Mouse (Mus musculus) C2C12 (cell line): ENCODE measurements around the gene Atxn1l. TPM values are rescaled to one million over a fixed set of nuclear protein-coding genes. Genes with fewer than 3 reads are reported as not detected.

Experiments used
- H3K27me3 ChIP-seq: one replicate; pipeline ENCODE4 v1.6.1; 2011; ENCODE audit not compliant: control insufficient read depth, insufficient read depth, insufficient read length
- H3K36me3 ChIP-seq: one replicate; pipeline ENCODE4 v1.6.1; 2011; ENCODE audit not compliant: control insufficient read depth, insufficient read depth
- H3K4me3 ChIP-seq: one replicate; pipeline ENCODE4 v1.5.1; 2011; ENCODE audit warnings: mild to moderate bottlenecking, control low read depth; ENCODE audit not compliant: poor library complexity, insufficient read depth, severe bottlenecking
- H3K79me2 ChIP-seq: one replicate; pipeline ENCODE4 v1.6.1; 2011; ENCODE audit not compliant: control insufficient read depth, insufficient read depth
- H3K79me3 ChIP-seq: one replicate; pipeline ENCODE4 v1.6.1; 2011; ENCODE audit warnings: low read depth, control low read depth
- H3ac ChIP-seq: one replicate; pipeline ENCODE3; 2011; ENCODE audit warnings: low read depth; ENCODE audit not compliant: control insufficient read depth, insufficient read length
- CEBPB ChIP-seq: IDR thresholded peaks from one replicate; pipeline ENCODE4 v1.6.1; 2011; ENCODE audit warnings: low read depth, mild to moderate bottlenecking, control low read depth, moderate library complexity
- CTCF ChIP-seq: IDR thresholded peaks from one replicate; pipeline ENCODE4 v1.5.1; 2011; ENCODE audit not compliant: control insufficient read depth, insufficient read depth, insufficient read length
- FOSL1 ChIP-seq: IDR thresholded peaks from one replicate; pipeline ENCODE4 v1.8.0; 2011; ENCODE audit warnings: mild to moderate bottlenecking, low read length; ENCODE audit not compliant: poor library complexity, insufficient read depth, severe bottlenecking
- MAX ChIP-seq: IDR thresholded peaks from one replicate; pipeline ENCODE4 v1.6.1; 2011; ENCODE audit warnings: mild to moderate bottlenecking, control low read depth
- MYOD1 ChIP-seq: IDR thresholded peaks from one replicate; pipeline ENCODE4 v1.6.1; 2011; ENCODE audit warnings: low read depth; ENCODE audit not compliant: control insufficient read depth, insufficient read length
- MYOG ChIP-seq: IDR thresholded peaks from one replicate; pipeline ENCODE4 v1.6.1; 2011; ENCODE audit not compliant: control insufficient read depth, insufficient read length; ENCODE audit errors: extremely low read depth
- USF1 ChIP-seq: IDR thresholded peaks from one replicate; pipeline ENCODE4 v1.6.1; 2011; ENCODE audit warnings: low read depth, mild to moderate bottlenecking, control low read depth, moderate library complexity
- polyA plus RNA-seq: library from polyadenylated mRNA; unstranded; fragments of >200 nt; fragmentation: generic; extraction: Trizol; gene quantifications from one replicate; pipeline ENCODE4 v1.2.1, GENCODE M21; 2012; ENCODE audit warnings: missing spikeins

The Atxn1l gene
- polyA plus RNA-seq, 1 experiment: 12.0 TPM

GRCm38 (mm10) chr8:109714961-109715360, 22.6 kb downstream of the Atxn1l start:
- no peak for TF ChIP-seq CTCF
- TF ChIP-seq CEBPB: no peak
- no peak for TF ChIP-seq MAX
- TF ChIP-seq MYOG: no peak
- no peak for TF ChIP-seq MYOD1
- TF ChIP-seq FOSL1: no peak
- Histone ChIP-seq H3ac (no peak overlapping the region), H3K79me2 (no peaks in the 10 kb centered on the region), H3K79me3 (no peaks in the 10 kb centered on the region), H3K27me3 (no peaks in the 10 kb centered on the region), H3K4me3 (no peak overlapping the region), H3K36me3 (peaks cover 68% of the 10 kb centered on the region)

- no peaks in the 10 kb centered on the region for H3K27me3 ChIP-seq
Observed at GRCm38 (mm10) chr8:109712521-109712920, 25.0 kb downstream of the Atxn1l start.

GRCm38 (mm10) chr8:109707921-109708320, 29.6 kb downstream of the Atxn1l start:
- H3K79me2 ChIP-seq: peaks cover 14% of the 10 kb centered on the region
- no peak overlapping the region for H3ac ChIP-seq
- H3K27me3 ChIP-seq: no peaks in the 10 kb centered on the region
- peaks cover 42% of the 10 kb centered on the region for H3K36me3 ChIP-seq
- H3K4me3 ChIP-seq: no peak overlapping the region
- TF ChIP-seq FOSL1 (no peak), USF1 (no peak), MAX (no peak), MYOG (no peak), CEBPB (no peak), MYOD1 (no peak)
- no peaks in the 10 kb centered on the region for H3K79me3 ChIP-seq

More at GRCm38 (mm10) chr8:109712521-109712920, 25.0 kb downstream of the Atxn1l start:
- Histone ChIP-seq H3ac (no peak overlapping the region), H3K79me2 (peaks cover 6% of the 10 kb centered on the region), H3K4me3 (no peak overlapping the region), H3K79me3 (no peaks in the 10 kb centered on the region), H3K36me3 (peaks cover 68% of the 10 kb centered on the region)
- TF ChIP-seq MYOD1 (no peak), CEBPB (no peak), FOSL1 (no peak), MAX (no peak), USF1 (no peak), CTCF (no peak), MYOG (no peak)

- H3K27me3 ChIP-seq: no peaks in the 10 kb centered on the region
- H3K4me3 ChIP-seq: no peak overlapping the region
- H3ac ChIP-seq: no peak overlapping the region
- TF ChIP-seq CTCF: peak; percentile 48
- no peak for TF ChIP-seq MYOD1
- H3K36me3 ChIP-seq: peaks cover 42% of the 10 kb centered on the region
- H3K79me3 ChIP-seq: no peaks in the 10 kb centered on the region
- H3K79me2 ChIP-seq: peaks cover 14% of the 10 kb centered on the region
Observed at GRCm38 (mm10) chr8:109706874-109707237, 30.7 kb downstream of the Atxn1l start.

- Histone ChIP-seq H3K79me3 (no peaks in the 10 kb centered on the region), H3K4me3 (peak overlapping the region; percentile 66), H3K36me3 (peaks cover 37% of the 10 kb centered on the region), H3K27me3 (no peaks in the 10 kb centered on the region), H3K79me2 (peaks cover 14% of the 10 kb centered on the region), H3ac (peak overlapping the region; percentile 50)
- TF ChIP-seq MYOG: no peak
- no peak for TF ChIP-seq CEBPB
- TF ChIP-seq USF1: no peak
- TF ChIP-seq CTCF: no peak
- no peak for TF ChIP-seq MAX
Observed at GRCm38 (mm10) chr8:109706076-109706873, 31.3 kb downstream of the Atxn1l start.

- Histone ChIP-seq H3ac (peak within 1 kb of the TSS; percentile 69), H3K27me3 (peaks cover 4% of the 10 kb centered on the region), H3K79me3 (no peaks in the 10 kb centered on the region), H3K4me3 (peak within 1 kb of the TSS; percentile 66), H3K79me2 (peaks cover 14% of the 10 kb centered on the region), H3K36me3 (peaks cover 29% of the 10 kb centered on the region)
- TF ChIP-seq USF1: no peak
- no peak for TF ChIP-seq MAX
- no peak for TF ChIP-seq MYOD1
- TF ChIP-seq CEBPB: no peak
- no peak for TF ChIP-seq MYOG
- no peak for TF ChIP-seq CTCF
- no peak for TF ChIP-seq FOSL1
Observed at GRCm38 (mm10) chr8:109705320-109706075, 32.0 kb downstream of the Atxn1l start, which contains the start of gene Zfp821. TSS of gene Zfp821 (plus strand) at chr8:109705546.
